Mouse (Mus musculus) forebrain, postnatal 0 days (tissue): ENCODE data around the gene C2. TPM values are rescaled to one million over a fixed set of nuclear protein-coding genes. Genes with fewer than 3 reads are reported as not detected.

Experiments used
- ATAC-seq: fragments of 200-750 bp; cut with Nextera tagmentation; 2 replicates; pipeline ENCODE4 v1.8.0; 2017; ENCODE audit warnings: mild to moderate bottlenecking, moderate library complexity
- DNase-seq: peaks from one replicate; pipeline ENCODE4 v3.0.0-alpha.2; 2015
- H3K27ac ChIP-seq: fragments of 300-500 bp; sonication (generic); 2 replicates; pipeline ENCODE4 v1.5.1; 2014; ENCODE audit warnings: low read depth, mild to moderate bottlenecking, antibody characterized with exemption, low read length, moderate library complexity, mixed read lengths
- H3K27me3 ChIP-seq: fragments of 300-500 bp; sonication (generic); 2 replicates; pipeline ENCODE4 v1.6.1; 2014; ENCODE audit warnings: mild to moderate bottlenecking, low read length, mixed read lengths; ENCODE audit not compliant: insufficient read depth
- H3K36me3 ChIP-seq: fragments of 300-500 bp; sonication (generic); 2 replicates; pipeline ENCODE4 v1.6.1; 2014; ENCODE audit warnings: mild to moderate bottlenecking, moderate library complexity; ENCODE audit not compliant: insufficient read depth
- H3K4me1 ChIP-seq: fragments of 300-500 bp; sonication (generic); 2 replicates; pipeline ENCODE4 v1.6.1; 2014; ENCODE audit warnings: antibody characterized with exemption; ENCODE audit not compliant: insufficient read depth
- H3K4me2 ChIP-seq: fragments of 300-500 bp; sonication (generic); 2 replicates; pipeline ENCODE4 v1.6.1; 2014; ENCODE audit warnings: low read depth, mild to moderate bottlenecking, moderate library complexity
- H3K4me3 ChIP-seq: fragments of 300-500 bp; sonication (generic); 2 replicates; pipeline ENCODE4 v1.5.1; 2014; ENCODE audit warnings: low read depth, low read length, mixed read lengths
- H3K9ac ChIP-seq: fragments of 300-500 bp; sonication (generic); 2 replicates; pipeline ENCODE4 v1.6.1; 2014; ENCODE audit warnings: mild to moderate bottlenecking
- H3K9me3 ChIP-seq: fragments of 300-500 bp; sonication (generic); 2 replicates; pipeline ENCODE4 v1.6.1; 2016; ENCODE audit warnings: low read length
- CTCF ChIP-seq: sonication (generic); IDR thresholded peaks from 2 replicates; pipeline ENCODE4 v1.5.1; 2016; ENCODE audit warnings: antibody characterized with exemption, control low read depth, low read depth
- WGBS: fragments of 180-500 bp; shearing (Covaris S2); extraction: QIAGEN DNeasy Blood & Tissue Kit; methylation state at CpG from one replicate; pipeline ENCODE4 v1.1.7; 2014; 5-methylcytosine and 5-hydroxymethylcytosine counted together
- polyA plus RNA-seq: library from polyadenylated mRNA; unstranded; fragments of >200 nt; fragmentation: Nextera tagmentation; extraction: Ambion mirVana; gene quantifications from 2 replicates; pipeline ENCODE4 v1.2.1, GENCODE M21; 2015
- total RNA-seq: library from RNA; depleted of rRNA; stranded (reverse); fragments of >200 nt; gene quantifications from 2 replicates; pipeline ENCODE4 v1.2.3, GENCODE M21; 2014

The C2 gene
- total and polyA plus RNA-seq, 2 experiments from 2014 or later, result 3.5 to 6.1 TPM

- 10% methylated on average over 15 of the region's 15 CpGs for WGBS
- no peak for TF ChIP-seq CTCF
- DNase-seq (no peak), ATAC-seq (no peak)
- Histone ChIP-seq H3K4me2 (no peak within 1 kb of the TSS), H3K36me3 (no peaks in the 10 kb centered on the region), H3K9me3 (no peaks in the 10 kb centered on the region), H3K4me1 (no peaks in the 10 kb centered on the region), H3K27ac (no peak within 1 kb of the TSS), H3K4me3 (no peak within 1 kb of the TSS), H3K27me3 (0 out of 2 replicates have a peak, but pooled peaks cover 4% of the 10 kb centered on the region), H3K9ac (no peak within 1 kb of the TSS)
These were observed 16.3 kb downstream of the C2 start, which contains the start of gene Gm20547 for GRCm38 (mm10) chr17:34881683-34882310. Gm20547 (minus strand) TSS chr17:34882042.

- no peak for TF ChIP-seq CTCF
- ATAC-seq, result no peak
These were observed 16.9 kb downstream of the C2 start for GRCm38 (mm10) chr17:34881166-34881565.

GRCm38 (mm10) chr17:34879336-34879879 is 18.7 kb downstream of the C2 start, which contains the start of gene Zbtb12:
Zbtb12 (plus strand) TSS chr17:34879483.
- Histone ChIP-seq H3K27me3 (0 out of 2 replicates have a peak, but pooled peaks cover 4% of the 10 kb centered on the region), H3K9ac (no peak within 1 kb of the TSS), H3K4me3 (no peak within 1 kb of the TSS), H3K27ac (no peak within 1 kb of the TSS), H3K4me1 (no peaks in the 10 kb centered on the region), H3K36me3 (no peaks in the 10 kb centered on the region), H3K9me3 (no peaks in the 10 kb centered on the region), H3K4me2 (no peak within 1 kb of the TSS)
- TF ChIP-seq CTCF, result no peak
- ATAC-seq, result no peak
- WGBS, result 67% methylated on average over 11 of the region's 11 CpGs
- no peak for DNase-seq

More at GRCm38 (mm10) chr17:34881166-34881565, 16.9 kb downstream of the C2 start:
- Histone ChIP-seq H3K4me2 (no peak overlapping the region), H3K36me3 (no peaks in the 10 kb centered on the region), H3K27ac (no peak overlapping the region), H3K27me3 (0 out of 2 replicates have a peak, but pooled peaks cover 4% of the 10 kb centered on the region), H3K4me3 (no peak overlapping the region), H3K4me1 (no peaks in the 10 kb centered on the region), H3K9me3 (no peaks in the 10 kb centered on the region), H3K9ac (no peak overlapping the region)
- DNase-seq, result no peak

GRCm38 (mm10) chr17:34874321-34874720 is 23.7 kb downstream of the C2 start:
- 91% methylated on average over 6 of the region's 6 CpGs for WGBS
- Histone ChIP-seq H3K4me3 (no peak overlapping the region), H3K27ac (no peak overlapping the region), H3K4me2 (no peak overlapping the region), H3K9me3 (no peaks in the 10 kb centered on the region), H3K36me3 (no peaks in the 10 kb centered on the region), H3K27me3 (no peaks in the 10 kb centered on the region), H3K4me1 (no peaks in the 10 kb centered on the region), H3K9ac (no peak overlapping the region)
- no peak for TF ChIP-seq CTCF
- ATAC-seq (no peak), DNase-seq (no peak)

- ATAC-seq (no peak), DNase-seq (no peak)
- Histone ChIP-seq H3K27me3 (no peaks in the 10 kb centered on the region), H3K9me3 (no peaks in the 10 kb centered on the region), H3K4me2 (no peak overlapping the region), H3K9ac (no peak overlapping the region), H3K4me3 (no peak overlapping the region), H3K27ac (no peak overlapping the region), H3K36me3 (no peaks in the 10 kb centered on the region), H3K4me1 (no peaks in the 10 kb centered on the region)
- 64% methylated on average over 7 of the region's 7 CpGs for WGBS
- TF ChIP-seq CTCF, result no peak
These were observed 32.1 kb downstream of the C2 start for GRCm38 (mm10) chr17:34865981-34866380.

- Histone ChIP-seq H3K4me2 (no peak within 1 kb of the TSS), H3K36me3 (no peaks in the 10 kb centered on the region), H3K27me3 (no peaks in the 10 kb centered on the region), H3K4me3 (no peak within 1 kb of the TSS), H3K4me1 (no peaks in the 10 kb centered on the region), H3K9ac (no peak within 1 kb of the TSS), H3K9me3 (no peaks in the 10 kb centered on the region), H3K27ac (no peak within 1 kb of the TSS)
- 68% methylated on average over 8 of the region's 8 CpGs for WGBS
- DNase-seq (no peak), ATAC-seq (no peak)
- TF ChIP-seq CTCF, result no peak
These were observed 35.5 kb downstream of the C2 start, which contains the start of gene Cfb for GRCm38 (mm10) chr17:34862416-34863081. Cfb (minus strand) TSS chr17:34862518.
